Mouse (Mus musculus) cerebellum, adult 18-20 months (tissue): ENCODE measurements at regions not wholly inside any gene's neighbourhood (a gene's known extent, or its start where the extent isn't known, plus 50 kb on each side); places are given as distances from the start of the nearest gene placed in this dataset.

Experiments
- DNase-seq, 2 experiments: peaks; one replicate each; pipeline ENCODE4 v3.0.0; 2021

DNA sequence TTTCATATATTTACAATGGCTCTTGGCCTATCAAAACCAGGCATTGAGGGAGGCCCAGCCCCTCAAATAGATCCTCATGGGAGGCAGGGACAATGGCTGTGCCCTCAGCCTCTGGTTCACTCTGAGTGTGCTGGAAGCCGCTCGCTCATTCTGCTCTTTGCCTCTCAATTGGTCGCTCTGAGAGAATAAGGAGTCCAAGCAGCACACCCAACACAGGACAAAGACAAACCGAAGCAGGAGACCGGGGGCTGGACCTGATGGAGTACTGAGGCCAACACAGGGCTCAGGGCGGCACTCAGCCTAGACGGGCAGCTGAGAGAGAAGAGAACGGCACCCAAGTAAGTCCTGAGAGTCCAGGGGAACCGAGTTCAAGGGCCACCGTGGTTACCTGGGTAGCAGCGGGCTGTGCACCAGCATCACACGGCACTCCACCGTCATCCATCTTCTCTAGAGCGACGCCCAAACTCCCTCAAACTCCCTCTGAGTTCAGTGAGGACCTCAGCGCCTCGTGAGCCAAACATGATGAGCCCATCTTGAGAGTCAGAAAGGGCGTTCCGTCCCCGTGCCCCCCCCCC lies 145.8 kb downstream of the Setd4 start:
- no peak for DNase-seq

DNA sequence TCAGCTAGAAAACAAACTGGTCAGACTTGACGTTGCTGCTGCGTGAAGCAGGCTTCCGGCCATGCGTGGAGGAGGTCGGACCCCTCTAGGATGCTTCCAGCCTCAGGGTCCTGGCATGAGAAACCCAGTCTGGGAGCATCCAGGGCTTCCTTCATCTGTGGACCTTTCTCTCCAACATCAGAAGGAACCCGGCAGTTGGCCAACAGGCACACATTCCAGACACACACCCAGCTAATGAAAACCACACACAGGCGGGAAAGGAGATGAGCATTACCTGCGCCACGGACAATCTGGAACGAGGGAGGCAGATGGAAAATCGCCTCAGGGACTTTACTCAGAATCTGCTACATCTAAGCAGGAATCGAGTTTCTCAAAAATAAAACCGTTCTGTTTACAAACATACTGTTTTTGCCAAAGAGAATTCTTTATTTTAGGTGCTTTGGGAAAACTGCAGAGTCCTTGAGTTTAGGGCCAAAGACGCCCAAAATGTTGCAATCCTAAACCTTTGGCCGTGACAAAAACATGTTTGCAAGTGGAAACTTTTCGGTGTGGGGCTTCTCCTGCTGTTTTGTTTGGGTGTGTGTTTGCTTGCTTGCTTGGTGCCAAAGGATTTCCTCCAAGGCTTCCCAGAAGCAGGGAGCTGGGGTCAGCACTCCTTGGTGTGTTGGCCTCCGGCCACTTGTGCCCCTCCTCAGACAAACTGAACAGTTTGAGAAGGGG lies 147.0 kb downstream of the Setd4 start:
- DNase-seq, result no peak

DNA sequence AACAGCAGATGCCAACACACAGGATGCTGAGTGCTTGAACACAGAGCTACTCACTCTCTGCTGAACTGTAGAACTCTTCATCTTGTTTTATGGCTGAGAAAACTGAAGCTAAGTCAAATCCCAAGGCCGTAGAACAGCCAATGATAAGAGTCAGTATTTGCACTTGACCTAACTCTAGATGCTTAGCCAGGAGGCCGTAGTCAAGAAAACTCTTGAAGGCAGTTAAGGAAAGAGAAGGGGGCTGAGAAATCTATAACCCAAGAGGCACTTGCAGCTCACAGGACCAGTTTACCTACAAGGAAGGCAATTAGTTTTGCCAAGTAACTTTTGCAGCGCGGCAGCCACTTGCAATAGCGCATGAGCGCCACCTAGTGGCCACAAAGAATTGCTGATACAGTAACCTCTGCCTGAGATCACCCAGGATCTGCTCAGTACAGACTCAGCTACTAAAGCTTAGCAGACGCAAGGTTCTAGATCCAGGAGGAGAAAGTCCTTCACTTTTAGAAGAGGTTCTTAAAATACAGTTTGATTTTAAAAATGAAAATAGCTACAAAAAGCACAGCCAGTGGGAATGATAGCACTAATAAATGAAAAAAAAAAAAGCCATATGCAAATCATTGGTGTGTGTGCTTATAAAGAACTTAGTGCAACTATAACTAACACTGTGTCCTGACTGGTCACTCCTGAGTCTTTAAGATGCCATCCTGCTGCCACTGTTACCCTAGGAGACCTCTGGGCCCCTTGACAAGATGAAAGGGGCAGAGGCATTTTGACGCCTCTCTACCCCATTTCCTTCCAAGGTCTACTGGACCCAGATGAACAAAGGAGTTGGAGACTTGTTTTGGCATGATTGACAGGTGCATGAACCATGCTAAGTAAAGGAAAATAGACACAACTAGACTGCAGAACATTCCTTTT lies 149.5 kb downstream of the Setd4 start:
- peak; percentile 59 to 78 for DNase-seq

DNA sequence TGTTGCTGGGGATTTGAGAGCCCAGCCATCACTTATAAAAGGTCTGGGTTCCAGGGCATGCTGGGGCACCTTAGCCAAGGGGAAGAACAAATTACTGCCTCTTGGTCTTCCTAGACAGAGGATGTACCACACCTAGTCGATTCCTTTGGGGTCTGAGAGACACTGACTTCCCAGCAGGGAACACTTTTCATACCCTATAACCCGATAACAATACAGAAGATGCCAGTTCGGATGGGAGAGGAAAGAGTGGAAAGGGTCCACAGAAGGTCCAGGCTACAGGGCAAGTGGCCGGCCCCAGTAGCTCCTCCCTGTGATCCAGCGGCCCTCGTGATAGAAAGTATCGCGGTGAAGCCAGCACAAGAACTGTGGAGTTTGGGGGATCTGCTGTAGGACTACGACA lies 150.8 kb downstream of the Setd4 start:
- DNase-seq, result no peak

DNA sequence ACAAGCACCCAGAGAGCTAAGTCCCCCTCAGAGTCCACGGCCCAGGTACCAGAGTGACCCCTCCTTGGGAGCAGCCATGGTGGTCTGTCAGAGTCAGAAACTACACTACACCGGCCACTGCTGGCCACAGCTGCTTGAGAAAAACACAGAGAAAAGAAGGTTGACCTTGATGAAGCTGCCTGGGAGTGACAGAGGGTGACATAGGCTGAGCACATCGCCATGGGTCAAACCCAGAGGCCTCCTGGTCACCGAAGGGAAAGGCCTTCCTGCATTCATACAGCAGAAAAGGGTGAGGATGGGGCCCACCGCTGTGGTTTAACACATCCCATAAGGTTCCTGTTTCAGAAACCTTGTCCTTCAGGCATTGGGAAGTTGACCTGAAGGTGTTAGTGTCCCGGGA lies 153.0 kb downstream of the Setd4 start:
- DNase-seq, result no peak

DNA sequence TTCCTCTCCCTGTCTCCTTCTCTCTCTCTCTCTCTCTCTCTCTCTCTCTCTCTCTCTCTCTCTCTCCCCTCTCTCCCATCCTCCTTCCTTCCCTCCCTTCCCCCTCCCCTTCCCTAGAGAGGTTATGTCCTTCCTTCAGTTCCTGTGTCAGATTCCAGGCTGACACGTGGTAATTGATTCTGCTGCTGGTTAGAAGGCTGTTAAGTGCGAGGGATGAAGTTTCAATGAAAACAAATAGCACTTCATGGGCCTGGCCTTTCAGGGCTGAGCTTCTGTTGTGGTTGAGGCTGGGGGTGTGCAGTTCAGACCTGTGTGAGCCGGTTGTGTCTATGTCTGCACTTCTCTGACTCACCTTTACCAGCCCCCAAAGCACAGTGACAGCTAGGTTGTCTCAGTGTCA lies 153.9 kb downstream of the Setd4 start:
- no peak for DNase-seq

DNA sequence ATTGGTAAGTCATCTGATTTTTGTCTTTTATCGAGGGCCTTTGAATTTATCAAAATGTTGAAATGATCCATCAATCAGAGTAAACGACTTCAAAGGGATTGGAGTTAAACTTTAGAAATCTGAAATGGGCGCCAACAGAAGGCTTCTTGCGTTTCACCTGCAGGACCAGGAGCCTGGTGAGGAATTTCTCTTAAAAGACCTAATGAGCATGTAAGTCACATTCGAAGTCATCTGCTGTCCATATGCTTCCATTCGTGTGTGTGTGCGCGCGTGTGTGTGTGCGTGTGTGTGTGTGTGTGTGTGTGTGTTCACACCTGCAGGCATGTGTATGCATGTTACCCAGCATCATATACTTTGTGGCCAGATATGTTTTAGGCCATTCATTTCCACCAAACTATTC lies 155.7 kb downstream of the Setd4 start:
- no peak for DNase-seq

DNA sequence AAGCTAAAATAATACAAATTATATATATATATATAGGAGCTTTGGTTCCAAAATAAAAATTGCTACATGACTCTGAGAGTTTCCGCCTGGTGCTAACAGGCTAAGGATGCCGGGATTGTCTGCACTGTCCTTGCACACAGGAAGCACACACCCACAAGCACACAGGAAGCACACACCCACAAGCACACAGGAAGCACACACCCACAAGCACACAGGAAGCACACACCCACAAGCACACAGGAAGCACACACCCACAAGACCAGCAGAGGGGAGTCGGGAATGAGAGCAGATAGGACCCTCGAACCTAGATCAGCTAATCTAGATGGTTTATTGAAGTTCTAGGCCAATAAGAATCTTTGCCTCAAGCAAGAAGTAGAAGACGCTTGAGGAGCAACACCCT lies 156.9 kb downstream of the Setd4 start:
- no peak for DNase-seq

DNA sequence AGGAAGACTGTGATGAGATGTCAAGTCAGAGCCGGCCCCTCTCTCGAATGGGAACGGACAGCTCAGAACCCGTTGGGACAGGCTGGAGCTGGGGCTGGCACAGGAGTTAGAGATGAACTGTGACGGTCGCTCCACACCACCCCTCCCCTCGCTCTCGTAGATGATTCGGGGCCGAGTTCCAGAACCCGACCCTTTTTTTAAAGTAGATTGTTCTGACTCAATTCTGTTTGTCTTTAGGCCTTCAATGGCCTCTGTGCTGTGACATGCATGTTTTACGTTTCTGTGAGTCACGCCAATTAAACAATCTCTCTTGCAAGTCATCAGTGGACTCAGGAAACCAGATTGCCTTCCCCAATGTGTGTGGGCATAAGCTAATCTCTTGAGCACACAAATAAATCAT lies 157.7 kb downstream of the Setd4 start:
- no peak for DNase-seq

DNA sequence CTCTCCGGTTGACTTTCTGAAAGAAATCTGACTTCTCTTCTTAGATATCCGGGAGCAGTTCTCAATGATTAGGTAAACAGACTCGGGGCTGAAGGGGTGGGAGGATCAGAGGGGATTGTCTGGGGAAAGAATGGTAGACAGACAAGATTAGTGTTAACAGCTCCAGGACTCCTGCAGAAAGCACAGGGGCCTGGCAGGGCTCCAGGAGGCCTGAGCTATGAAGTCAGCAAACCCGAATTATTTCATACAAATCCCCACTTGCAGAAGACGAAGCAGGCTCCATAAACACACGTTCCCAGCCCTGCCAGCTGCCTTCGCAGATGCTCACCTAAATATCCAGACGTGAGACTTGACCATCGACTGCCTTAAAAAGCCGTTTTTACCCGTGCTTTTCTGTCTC lies 161.0 kb downstream of the Setd4 start:
- no peak for DNase-seq

DNA sequence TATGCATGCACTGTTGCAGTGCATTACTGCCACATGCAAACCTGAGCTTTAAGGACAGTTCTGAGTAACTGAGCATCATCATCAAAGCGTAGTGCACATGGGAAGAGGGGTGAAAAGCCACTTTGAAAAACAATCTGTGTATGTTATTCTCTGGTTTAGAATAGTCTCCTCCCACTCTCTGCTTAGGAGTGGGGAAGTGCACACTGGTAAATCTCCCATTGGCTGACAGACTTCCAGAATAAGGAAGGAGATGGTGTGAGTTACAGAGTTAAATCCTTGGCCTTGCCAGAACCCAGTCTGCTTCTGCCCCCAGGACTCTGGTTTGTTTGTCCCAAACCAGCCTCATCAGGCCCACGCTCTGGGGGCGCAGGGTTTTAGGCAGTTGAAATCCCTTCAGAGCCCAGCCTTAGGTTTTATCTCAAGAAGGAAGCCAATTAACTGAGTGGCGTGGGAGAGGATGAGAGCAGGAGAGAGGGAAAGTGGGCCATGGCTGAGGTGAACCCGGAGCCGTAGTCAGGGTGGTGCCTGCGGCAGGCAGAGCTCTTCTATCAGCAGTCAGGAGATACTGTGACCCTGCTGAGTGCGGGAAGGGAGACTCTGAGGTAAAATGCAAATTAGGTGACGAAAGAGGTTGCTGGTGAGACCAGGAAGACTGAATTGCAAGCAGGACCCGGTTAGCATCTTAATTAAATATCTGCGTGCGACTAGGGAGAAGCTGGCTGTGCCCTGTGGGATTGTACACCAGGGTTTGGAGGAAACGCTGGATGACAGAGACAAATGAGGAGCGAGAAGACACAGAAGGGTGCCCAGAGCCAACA lies 166.0 kb downstream of the Setd4 start:
- DNase-seq, result no peak

DNA sequence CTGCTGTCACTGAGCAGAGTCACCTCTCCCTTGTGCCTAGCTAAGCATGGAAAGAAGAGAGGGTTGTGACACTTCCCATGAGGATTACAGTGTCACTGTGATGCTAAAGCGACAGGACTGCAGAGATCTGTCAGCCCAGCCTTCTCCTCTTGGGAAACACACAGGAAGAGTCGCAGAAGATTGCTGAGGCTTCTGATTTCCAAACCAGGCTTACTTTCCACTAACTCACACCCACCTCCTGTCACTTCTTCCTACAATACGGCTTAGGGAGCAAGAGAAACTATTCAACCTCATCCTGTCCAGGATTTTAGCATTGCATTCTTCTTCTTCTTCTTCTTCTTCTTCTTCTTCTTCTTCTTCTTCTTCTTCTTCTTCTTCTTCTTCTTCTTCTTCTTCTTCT lies 167.1 kb downstream of the Setd4 start:
- no peak for DNase-seq

DNA sequence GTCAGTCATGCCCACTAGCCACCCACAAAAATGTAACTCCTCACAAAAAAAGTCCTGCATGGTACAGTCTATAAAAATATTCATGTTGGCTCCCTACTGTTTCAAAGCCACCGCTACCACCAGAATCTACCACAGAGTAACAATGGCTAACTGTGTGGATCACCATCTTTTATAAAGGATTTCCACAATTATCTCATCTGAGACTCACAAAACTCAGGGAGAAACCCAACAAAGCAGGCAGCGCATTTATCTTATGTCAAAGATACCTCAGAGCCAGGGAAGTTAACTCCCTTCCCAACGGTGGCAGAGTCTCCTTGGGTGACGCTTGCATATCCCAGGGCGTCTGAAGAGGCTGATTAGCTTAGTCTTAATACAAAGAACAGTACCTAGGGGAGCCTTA lies 172.5 kb downstream of the Setd4 start:
- DNase-seq, result no peak

DNA sequence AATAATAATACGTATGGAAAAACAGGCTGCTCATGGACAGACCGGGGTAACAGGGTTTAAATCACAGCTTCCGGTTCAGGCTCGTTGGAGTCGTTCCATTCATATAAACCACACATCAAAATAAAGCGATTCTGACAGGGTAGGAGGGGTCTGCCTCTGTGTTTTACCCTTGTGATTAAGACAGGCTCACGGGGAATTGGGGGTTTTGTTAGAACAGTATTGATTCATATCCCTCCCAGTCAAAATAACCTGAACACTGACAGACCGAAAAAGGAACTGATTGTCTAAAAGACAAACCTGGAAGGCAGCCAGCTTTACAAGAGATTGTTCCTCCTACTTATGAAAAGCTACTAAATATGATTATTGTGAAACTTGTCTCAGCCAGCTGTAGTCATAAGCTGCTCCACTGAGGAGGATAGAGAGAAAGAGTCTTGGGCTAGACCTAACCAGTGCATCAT lies 174.5 kb downstream of the Setd4 start:
- DNase-seq, result no peak

DNA sequence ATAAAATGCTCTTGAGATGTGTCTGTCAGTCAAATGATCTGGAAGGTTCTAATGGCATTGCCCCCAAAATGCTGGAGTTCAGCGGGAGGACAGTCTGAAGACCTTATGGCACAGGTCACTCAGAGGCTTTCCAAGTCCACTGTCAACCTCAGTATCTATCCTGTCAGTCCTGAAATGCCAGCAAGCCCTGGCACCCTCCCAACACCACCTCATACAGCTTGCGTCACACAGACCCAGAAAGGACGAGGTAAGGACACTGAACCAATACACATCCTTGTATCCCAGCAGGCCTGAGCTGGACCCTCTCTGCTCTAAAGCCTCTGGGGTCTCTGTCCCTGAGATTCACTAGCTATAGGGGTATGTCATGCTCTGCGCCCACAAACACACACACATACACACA lies 176.6 kb downstream of the Setd4 start:
- no peak for DNase-seq

DNA sequence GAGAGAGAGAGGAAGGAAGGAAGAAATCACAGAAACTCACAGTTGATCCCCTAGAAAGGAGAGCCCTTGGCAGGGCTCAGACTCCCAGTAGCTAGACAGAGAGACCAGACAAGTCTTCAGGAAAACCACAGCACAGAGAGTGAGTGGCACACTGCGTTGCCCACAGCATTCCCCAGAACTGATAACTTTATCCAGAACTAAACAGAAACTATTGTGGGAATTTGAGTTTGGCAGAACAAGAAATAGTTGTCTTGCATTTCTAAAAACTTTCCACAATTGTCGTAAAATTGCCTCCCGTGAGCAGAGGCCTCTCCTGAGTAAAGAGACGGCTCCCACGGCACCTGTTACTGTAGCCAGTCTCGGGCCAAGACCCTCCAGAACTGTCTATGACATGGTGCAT lies 178.1 kb downstream of the Setd4 start:
- DNase-seq, result no peak

DNA sequence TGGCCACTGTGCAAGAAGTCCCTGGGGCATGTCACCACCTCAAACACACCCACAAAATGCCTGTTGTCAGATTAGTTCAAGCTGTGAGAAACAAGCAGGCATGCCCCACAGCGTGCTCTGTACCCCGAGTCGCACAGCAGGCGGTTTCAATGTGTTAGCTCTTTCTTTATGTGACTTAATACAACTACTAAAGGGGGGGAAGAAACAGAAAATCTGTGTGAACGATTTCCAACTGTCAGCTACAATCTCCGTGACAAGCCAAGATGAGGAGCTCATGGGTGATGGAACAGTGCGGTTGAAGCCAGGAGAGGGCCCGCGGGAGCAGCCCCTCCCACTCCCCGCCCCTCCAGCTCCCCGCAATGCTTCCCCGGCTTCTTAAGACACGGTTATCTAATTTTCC lies 180.7 kb downstream of the Setd4 start:
- no peak for DNase-seq

DNA sequence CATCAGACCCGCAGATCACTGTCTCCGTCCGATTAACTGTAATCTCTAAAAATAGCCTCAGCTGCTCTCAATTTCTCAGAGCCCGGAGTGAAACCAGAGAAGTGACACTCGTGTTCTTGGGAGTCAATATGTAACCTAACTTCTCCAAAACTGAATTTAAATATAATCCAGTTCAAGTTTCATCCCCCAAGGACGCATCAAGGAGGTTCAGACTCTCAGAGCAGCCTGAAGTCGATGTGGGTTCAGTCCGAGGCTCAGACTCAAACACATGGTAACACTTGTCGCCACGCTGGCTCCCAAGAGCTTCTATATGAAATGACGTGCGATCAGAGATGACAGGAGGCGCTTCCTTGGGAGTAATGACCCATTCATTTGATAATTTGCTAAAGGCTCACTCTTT lies 181.6 kb downstream of the Setd4 start:
- DNase-seq, result no peak

DNA sequence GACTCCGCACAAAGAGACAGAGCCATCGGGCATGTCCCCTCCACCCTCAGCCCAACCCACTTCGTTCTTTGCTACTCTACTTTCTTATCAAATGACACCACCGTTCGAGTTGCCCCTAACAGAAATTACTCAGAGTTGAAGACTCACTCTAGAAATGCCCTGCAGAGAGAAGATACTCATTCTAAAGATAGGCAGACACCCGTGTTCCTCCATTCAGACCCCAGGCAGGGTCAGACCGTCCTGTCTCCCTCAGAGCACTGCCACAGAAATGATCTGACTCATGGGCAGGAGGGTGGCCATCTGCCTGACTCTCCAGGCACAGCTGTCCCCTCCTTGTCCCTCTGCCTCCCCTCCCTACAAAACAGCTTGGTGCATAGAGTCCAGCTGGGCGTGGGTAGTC lies 185.6 kb downstream of the Setd4 start:
- no peak for DNase-seq

DNA sequence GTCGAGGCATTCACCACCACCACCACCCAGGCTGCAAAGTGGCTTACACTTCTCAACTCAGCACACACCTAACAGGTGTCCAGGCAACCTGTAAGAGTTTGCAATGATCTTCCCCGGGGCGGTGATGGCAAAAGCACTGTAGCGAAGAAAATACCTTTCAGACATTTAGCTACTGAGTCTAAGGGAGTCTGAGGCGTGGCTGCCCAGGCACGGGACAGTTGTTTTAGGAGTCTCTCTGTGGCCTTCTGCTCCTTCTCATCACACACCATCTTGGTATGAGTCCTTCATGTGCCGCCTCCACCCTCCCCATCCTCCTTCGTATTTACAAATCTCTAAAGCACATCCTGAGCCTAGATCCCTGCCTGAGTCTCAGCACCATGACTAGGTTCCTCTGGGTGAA lies 186.0 kb downstream of the Setd4 start:
- DNase-seq, result no peak

DNA sequence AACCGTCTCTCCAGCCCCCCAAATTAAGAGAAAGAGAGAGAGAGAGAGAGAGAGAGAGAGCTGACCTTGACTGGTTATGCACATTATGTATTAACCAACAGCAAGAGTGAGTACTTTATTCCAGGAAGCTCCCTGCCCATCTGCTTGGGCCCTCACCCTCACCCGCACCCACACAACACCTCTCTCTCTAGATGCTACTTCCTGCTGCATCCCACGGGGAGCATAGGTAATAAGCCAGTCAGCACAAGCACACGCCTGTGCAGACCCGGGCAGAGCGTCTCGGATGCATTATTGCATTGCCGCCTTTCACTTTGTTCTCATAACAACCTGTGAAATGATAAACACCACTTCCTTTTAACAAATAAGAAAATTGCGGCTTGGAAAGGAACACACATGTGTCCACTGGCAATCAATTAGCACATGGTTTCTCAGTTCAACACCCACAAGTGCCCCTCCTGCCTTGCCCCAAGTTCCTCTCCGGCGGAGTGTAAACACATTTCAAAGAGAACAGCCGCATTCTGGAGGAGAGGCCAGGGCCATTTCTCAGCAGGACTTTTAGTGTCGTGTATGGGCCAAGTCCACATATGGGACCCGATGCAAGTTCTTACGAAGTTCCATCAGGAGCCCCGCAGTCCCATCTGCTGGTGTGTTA lies 211.7 kb downstream of the Setd4 start:
- no peak for DNase-seq

DNA sequence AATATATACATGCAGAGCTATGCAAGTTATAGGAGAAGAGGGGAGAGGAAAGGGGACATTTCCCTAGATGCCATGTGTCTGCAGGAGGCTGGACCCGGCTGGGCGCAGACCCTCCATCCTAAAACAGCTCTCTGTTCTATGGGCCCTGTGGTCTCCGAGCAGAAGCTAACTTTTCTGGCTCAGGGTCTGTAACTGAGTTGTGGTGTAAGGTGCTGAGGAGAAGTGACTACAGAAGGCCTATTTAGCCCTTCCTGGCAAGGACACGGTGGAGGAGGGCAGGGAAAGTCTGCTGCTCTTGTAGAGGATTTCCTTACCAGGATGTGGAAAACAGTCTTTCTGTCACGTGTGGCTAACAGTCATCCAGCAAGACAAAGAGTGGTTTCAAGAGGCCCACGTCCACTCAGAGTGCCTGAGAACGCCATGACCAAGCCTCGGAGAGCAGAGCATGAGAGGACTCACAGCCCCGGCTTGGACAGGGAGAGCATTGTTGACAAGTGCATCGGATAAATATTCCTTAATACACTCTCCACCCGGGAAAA lies 216.2 kb downstream of the Setd4 start:
- DNase-seq, result no peak
